Mouse (Mus musculus) spleen, adult 2 months (tissue): ENCODE results near the gene Col2a1. TPM values are rescaled to one million over a fixed set of nuclear protein-coding genes. Genes with fewer than 3 reads are reported as not detected.

Experiments
- DNase-seq, 2 experiments: peaks; one replicate each; pipeline versions ENCODE4 v3.0.0 to v3.0.0-alpha.2; 2012 to 2021; ENCODE audit warnings: low spot score in 2 of 2, low read depth in 1 of 2
- H3K27ac ChIP-seq: fragments of 200-500 bp; 2 replicates; pipeline ENCODE4 v1.5.1; 2012; ENCODE audit warnings: low read length, inconsistent platforms; ENCODE audit not compliant: insufficient read depth
- H3K27me3 ChIP-seq: fragments of 200-500 bp; 2 replicates; pipeline ENCODE4 v1.6.1; 2012; ENCODE audit warnings: mild to moderate bottlenecking, moderate library complexity, low read length, inconsistent platforms; ENCODE audit not compliant: control insufficient read depth, insufficient read depth
- H3K36me3 ChIP-seq: fragments of 200-500 bp; 2 replicates; pipeline ENCODE4 v1.6.1; 2012; ENCODE audit warnings: mild to moderate bottlenecking, low read length, inconsistent platforms; ENCODE audit not compliant: control insufficient read depth, insufficient read depth
- H3K4me1 ChIP-seq: fragments of 200-500 bp; 2 replicates; pipeline ENCODE4 v1.6.1; 2011; ENCODE audit warnings: inconsistent platforms; ENCODE audit not compliant: control insufficient read depth, insufficient read depth, insufficient read length
- H3K4me3 ChIP-seq: fragments of 200-500 bp; 2 replicates; pipeline ENCODE4 v1.5.1; 2011; ENCODE audit warnings: mild to moderate bottlenecking, inconsistent platforms; ENCODE audit not compliant: insufficient read depth, insufficient read length; ENCODE audit errors: extremely low read depth
- CTCF ChIP-seq: fragments of 200-500 bp; IDR thresholded peaks from 2 replicates; pipeline ENCODE4 v1.5.1; 2011; ENCODE audit warnings: mild to moderate bottlenecking, inconsistent platforms; ENCODE audit not compliant: insufficient read depth, insufficient read length, insufficient replicate concordance; ENCODE audit errors: extremely low read depth
- POLR2A ChIP-seq: fragments of 200-500 bp; IDR thresholded peaks from 2 replicates; pipeline ENCODE4 v1.6.1; 2011; ENCODE audit warnings: low read depth, low read length, inconsistent platforms
- WGBS: fragments of 180-500 bp; shearing (Covaris S2); methylation state at CpG from one replicate; pipeline ENCODE4 v1.1.7; 2018; 5-methylcytosine and 5-hydroxymethylcytosine counted together
- polyA plus RNA-seq: library from polyadenylated mRNA; depleted of rRNA; stranded (reverse); fragments of >200 nt; gene quantifications from 2 replicates; pipeline ENCODE4 v1.2.3, GENCODE M21; 2012; rRNA removed

The Col2a1 gene
- 0.02 TPM in 2 replicates for polyA plus RNA-seq

DNA sequence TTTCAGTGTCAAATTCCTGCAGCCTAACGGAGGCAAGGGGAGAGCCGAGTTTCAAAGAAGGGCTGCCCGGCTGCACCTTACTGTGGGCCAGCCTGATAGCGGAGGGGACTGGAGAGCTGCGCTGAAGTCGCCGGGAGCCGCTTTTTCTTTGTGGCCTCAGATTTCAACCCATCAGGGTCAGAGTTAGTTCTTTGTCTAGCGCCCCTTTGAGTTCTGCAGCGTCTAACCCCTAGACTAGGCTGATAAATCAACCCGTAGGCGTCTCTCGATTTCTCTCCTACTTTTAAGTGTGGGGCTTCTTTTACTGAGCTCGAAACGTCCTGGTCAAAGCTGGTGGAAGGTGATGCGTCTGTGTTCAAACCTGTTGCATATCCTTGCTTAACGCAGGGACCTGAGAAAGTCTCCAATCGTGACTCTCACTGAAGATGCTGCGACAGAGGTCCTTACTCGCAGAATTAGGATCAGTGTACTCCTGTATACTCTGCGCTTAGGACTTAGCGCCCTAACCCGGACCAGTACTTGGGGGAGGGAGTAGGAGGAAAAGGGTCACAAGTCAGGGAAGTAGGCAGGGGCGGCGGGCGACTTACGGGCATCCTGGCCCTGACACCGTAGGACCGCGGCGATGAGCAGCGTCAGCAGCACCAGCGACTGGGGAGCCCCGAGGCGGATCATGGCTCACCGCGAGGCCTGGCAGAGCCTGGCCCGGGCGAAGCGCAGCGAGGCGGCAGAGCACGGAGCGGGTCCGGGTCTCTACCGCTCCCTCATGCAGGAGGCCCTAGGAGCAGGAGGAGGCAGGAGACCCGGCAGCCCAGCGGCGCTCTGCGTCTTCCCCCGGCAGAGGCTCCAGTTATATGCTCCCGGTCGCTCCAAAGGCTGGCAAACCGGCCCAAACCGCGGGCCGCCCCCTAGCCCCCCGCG is at the start of gene Col2a1:
TSS of gene Col2a1 (minus strand) at position 874 of the 918 bp plus-strand sequence.
- H3K27ac ChIP-seq: no peak within 1 kb of the TSS
- no peak for TF ChIP-seq POLR2A
- TF ChIP-seq CTCF: no peak
- no peaks in the 10 kb centered on the region; the same call in 1 of the 2 replicates for H3K4me1 ChIP-seq
- no peaks in the 10 kb centered on the region for H3K36me3 ChIP-seq
- 2% methylated on average over 52 of the region's 59 CpGs for WGBS
- no peak for DNase-seq
- H3K4me3 ChIP-seq: no peak within 1 kb of the TSS
- H3K27me3 ChIP-seq: peaks cover 38% of the 10 kb centered on the region

DNA sequence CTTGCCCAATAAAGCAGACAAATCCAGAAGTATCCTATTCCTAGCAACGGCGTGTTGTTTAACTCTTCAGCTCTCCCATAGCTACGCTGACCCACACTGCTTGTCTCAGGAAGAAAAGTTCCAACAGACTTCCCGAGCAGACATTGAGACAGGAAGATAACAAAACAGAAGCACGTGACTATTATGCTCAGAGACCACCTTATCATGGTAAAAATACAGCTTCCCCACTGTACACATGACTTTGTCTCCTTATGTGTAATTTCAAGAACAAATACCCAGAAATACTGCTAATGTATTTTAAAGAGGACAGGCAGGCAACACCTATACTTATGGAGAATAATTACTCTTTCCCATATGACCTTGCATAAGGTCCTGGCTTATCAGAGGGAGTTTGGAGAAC is 47.2 kb upstream of the Col2a1 start:
- Histone ChIP-seq H3K4me1 (no peaks in the 10 kb centered on the region), H3K27ac (no peak overlapping the region), H3K27me3 (no peaks in the 10 kb centered on the region), H3K36me3 (peaks cover 34% of the 10 kb centered on the region), H3K4me3 (no peak overlapping the region)
- no peak for TF ChIP-seq POLR2A
- TF ChIP-seq CTCF: no peak
- WGBS: 88% methylated on average over 5 of the region's 5 CpGs
- DNase-seq: no peak

GRCm38 (mm10) chr15:98048918-98049700 is 44.6 kb upstream of the Col2a1 start:
- Histone ChIP-seq H3K4me1 (no peaks in the 10 kb centered on the region), H3K36me3 (peaks cover 44% of the 10 kb centered on the region), H3K27ac (no peak overlapping the region), H3K4me3 (no peak overlapping the region), H3K27me3 (no peaks in the 10 kb centered on the region)
- 92% methylated on average over 13 of the region's 13 CpGs for WGBS
- DNase-seq: no peak
- no peak for TF ChIP-seq POLR2A
- no peak for TF ChIP-seq CTCF

GRCm38 (mm10) chr15:98044387-98044786 is 39.9 kb upstream of the Col2a1 start:
- Histone ChIP-seq H3K27ac (no peak overlapping the region), H3K4me3 (no peak overlapping the region), H3K27me3 (no peaks in the 10 kb centered on the region), H3K36me3 (peaks cover 44% of the 10 kb centered on the region), H3K4me1 (no peaks in the 10 kb centered on the region)
- 95% methylated on average over 5 of the region's 5 CpGs for WGBS
- DNase-seq: no peak
- TF ChIP-seq CTCF (no peak), POLR2A (no peak)

- Histone ChIP-seq H3K27me3 (no peaks in the 10 kb centered on the region), H3K27ac (no peak overlapping the region), H3K36me3 (peaks cover 41% of the 10 kb centered on the region), H3K4me1 (no peaks in the 10 kb centered on the region), H3K4me3 (no peak overlapping the region)
- TF ChIP-seq CTCF (no peak), POLR2A (no peak)
- no peak for DNase-seq
- WGBS: 90% methylated on average over 6 of the region's 6 CpGs
These were observed 39.5 kb upstream of the Col2a1 start for GRCm38 (mm10) chr15:98043967-98044366.

DNA sequence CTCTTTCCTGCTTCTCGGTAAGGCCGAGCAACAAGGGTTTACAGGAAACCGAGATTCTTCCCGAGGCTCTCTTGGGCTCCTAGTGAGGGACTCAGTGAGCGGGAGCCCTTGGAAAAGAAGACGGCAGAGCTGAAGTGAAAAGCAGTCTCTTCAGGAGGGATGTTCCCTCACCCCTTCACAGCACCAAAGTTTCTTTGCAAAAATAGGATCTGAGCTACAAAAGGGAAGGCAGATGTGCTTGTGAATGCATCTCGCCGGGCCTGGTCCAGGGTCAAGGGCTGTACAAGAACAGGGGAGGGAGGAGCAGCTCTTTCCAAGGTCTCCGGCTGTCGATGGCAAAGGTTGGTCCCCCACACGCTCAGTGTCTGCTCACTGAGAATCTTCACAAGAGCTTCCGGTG is 38.0 kb upstream of the Col2a1 start:
- Histone ChIP-seq H3K36me3 (peaks cover 38% of the 10 kb centered on the region), H3K4me3 (no peak overlapping the region), H3K27me3 (no peaks in the 10 kb centered on the region), H3K27ac (no peak overlapping the region), H3K4me1 (no peaks in the 10 kb centered on the region)
- no peak for TF ChIP-seq CTCF
- no peak for TF ChIP-seq POLR2A
- 88% methylated on average over 12 of the region's 12 CpGs for WGBS
- no peak for DNase-seq

GRCm38 (mm10) chr15:98039682-98040081 is 35.2 kb upstream of the Col2a1 start:
- Histone ChIP-seq H3K36me3 (peaks cover 28% of the 10 kb centered on the region), H3K27ac (no peak overlapping the region), H3K4me3 (no peak overlapping the region), H3K27me3 (no peaks in the 10 kb centered on the region), H3K4me1 (no peaks in the 10 kb centered on the region)
- DNase-seq: no peak
- 92% methylated on average over 10 of the region's 10 CpGs for WGBS
- TF ChIP-seq CTCF: no peak
- no peak for TF ChIP-seq POLR2A
